Mouse (Mus musculus): ENCODE measurements around the gene Ccdc88c.

- TF ChIP-seq CTCF (IDR thresholded peaks at IDR 0.05; ENCODE audit: low read depth): no peak
- no peak for TF ChIP-seq EP300 (IDR thresholded peaks at IDR 0.05; ENCODE audit: low read depth)
Observed at GRCm38 (mm10) chr12:100899111-100899640, 129.7 kb downstream of the Ccdc88c start.

Data from liver, embryonic 14.5 days (tissue).